Mouse (Mus musculus) monocyte, adult 5-6 weeks (primary cell): ENCODE results near the gene Bace1. TPM values are rescaled to one million over a fixed set of nuclear protein-coding genes. Genes with fewer than 3 reads are reported as not detected.
"Not testable (repeated sequence)": the region's sequence is repeated elsewhere in the genome, so short reads cannot be mapped to it uniquely, and the experiment has no call there.

Experiments used
- ATAC-seq: fragments of 153-309, 156-312 bp; replicated peaks from 2 replicates; pipeline ENCODE4 v1.8.0; 2017; ENCODE audit warnings: mild to moderate bottlenecking; ENCODE audit not compliant: low TSS enrichment, insufficient number of reproducible peaks, severe bottlenecking, poor library complexity, low FRiP score
- total RNA-seq: library from RNA; stranded (forward); fragments of 200-1000, 200-491, 200-594 nt; gene quantifications from 3 replicates; pipeline ENCODE4 v1.2.3, GENCODE M21; 2017

Bace1 gene
- total RNA-seq, 1 experiment from 2014 or later, result 1.1 TPM

- peak; percentile 66 for ATAC-seq
Observed at GRCm38 (mm10) chr9:45829107-45829506, 9.3 kb upstream of the Bace1 start.

- no peak for ATAC-seq
Observed at GRCm38 (mm10) chr9:45832898-45833297, 5.5 kb upstream of the Bace1 start.

GRCm38 (mm10) chr9:45833461-45833860 lies 4.9 kb upstream of the Bace1 start:
- no peak for ATAC-seq

GRCm38 (mm10) chr9:45838069-45838433 lies 329 bp upstream of the Bace1 start:
- ATAC-seq, result no peak

GRCm38 (mm10) chr9:45839139-45839981 lies 980 bp downstream of the Bace1 start:
- no peak for ATAC-seq

GRCm38 (mm10) chr9:45839982-45840300 lies 1.6 kb downstream of the Bace1 start:
- ATAC-seq, result 0 out of 2 replicates have a peak, but pooled peaks have one; percentile 19

GRCm38 (mm10) chr9:45840331-45840730 lies 2.0 kb downstream of the Bace1 start:
- no peak for ATAC-seq

GRCm38 (mm10) chr9:45841458-45841857 lies 3.1 kb downstream of the Bace1 start:
- ATAC-seq, result no peak

GRCm38 (mm10) chr9:45843007-45843406 lies 4.6 kb downstream of the Bace1 start:
- ATAC-seq, result no peak

GRCm38 (mm10) chr9:45843780-45844179 lies 5.4 kb downstream of the Bace1 start:
- ATAC-seq, result no peak

- ATAC-seq, result no peak
Observed at GRCm38 (mm10) chr9:45845541-45845940, 7.2 kb downstream of the Bace1 start.

- not testable (repeated sequence) for ATAC-seq
Observed at GRCm38 (mm10) chr9:45846176-45846575, 7.8 kb downstream of the Bace1 start.

- ATAC-seq, result 0 out of 2 replicates have a peak, but pooled peaks have one; percentile 25
Observed at GRCm38 (mm10) chr9:45846891-45847460, 8.6 kb downstream of the Bace1 start.

- no peak for ATAC-seq
Observed at GRCm38 (mm10) chr9:45849528-45850408, 11.4 kb downstream of the Bace1 start.

- ATAC-seq, result no peak
Observed at GRCm38 (mm10) chr9:45850528-45851155, 12.3 kb downstream of the Bace1 start.

- ATAC-seq, result 0 out of 2 replicates have a peak, but pooled peaks have one; percentile 7
Observed at GRCm38 (mm10) chr9:45851330-45851729, 12.9 kb downstream of the Bace1 start.

GRCm38 (mm10) chr9:45851776-45852175 lies 13.4 kb downstream of the Bace1 start:
- no peak for ATAC-seq

GRCm38 (mm10) chr9:45853695-45854094 lies 15.3 kb downstream of the Bace1 start:
- no peak for ATAC-seq

- no peak for ATAC-seq
Observed at GRCm38 (mm10) chr9:45854136-45854535, 15.8 kb downstream of the Bace1 start.
